Mouse (Mus musculus) liver, embryonic 11.5 days (tissue): ENCODE results near the gene Slc38a2. TPM values are rescaled to one million over a fixed set of nuclear protein-coding genes. Genes with fewer than 3 reads are reported as not detected.

Source experiments
- ATAC-seq: fragments of 200-750 bp; cut with Nextera tagmentation; replicated peaks from 2 replicates; pipeline ENCODE4 v1.8.0; 2017; ENCODE audit warnings: moderate number of reproducible peaks, mild to moderate bottlenecking, moderate TSS enrichment, moderate library complexity; ENCODE audit not compliant: low FRiP score
- DNase-seq: peaks from one replicate; pipeline ENCODE4 v3.0.0-alpha.2; 2017; ENCODE audit warnings: low spot score
- H3K27ac ChIP-seq: fragments of 300-500 bp; sonication (generic); 2 replicates; pipeline ENCODE4 v1.5.1; 2014; ENCODE audit warnings: mild to moderate bottlenecking, low read depth, low read length, control low read depth
- H3K27me3 ChIP-seq: fragments of 300-500 bp; sonication (generic); replicated peaks from 2 replicates; pipeline ENCODE4 v1.6.1; 2014; ENCODE audit warnings: low read length, mixed read lengths; ENCODE audit not compliant: control insufficient read depth, insufficient read depth
- H3K36me3 ChIP-seq: fragments of 300-500 bp; sonication (generic); 2 replicates; pipeline ENCODE4 v1.6.1; 2014; ENCODE audit warnings: mild to moderate bottlenecking, low read length, moderate library complexity, mixed read lengths; ENCODE audit not compliant: control insufficient read depth, insufficient read depth
- H3K4me1 ChIP-seq: fragments of 300-500 bp; sonication (generic); replicated peaks from 2 replicates; pipeline ENCODE4 v1.6.1; 2014; ENCODE audit warnings: low read length, mixed read lengths; ENCODE audit not compliant: control insufficient read depth, insufficient read depth
- H3K4me2 ChIP-seq: fragments of 300-500 bp; sonication (generic); 2 replicates; pipeline ENCODE4 v1.6.1; 2014; ENCODE audit warnings: mild to moderate bottlenecking, control low read depth, moderate library complexity
- H3K4me3 ChIP-seq: fragments of 300-500 bp; sonication (generic); 2 replicates; pipeline ENCODE4 v1.5.1; 2014; ENCODE audit warnings: low read depth, low read length, control low read depth
- H3K9ac ChIP-seq: fragments of 300-500 bp; sonication (generic); 2 replicates; pipeline ENCODE4 v1.6.1; 2014; ENCODE audit warnings: low read depth, low read length, control low read depth
- H3K9me3 ChIP-seq: fragments of 300-500 bp; sonication (generic); 2 replicates; pipeline ENCODE4 v1.6.1; 2016; ENCODE audit warnings: low read length, inconsistent platforms, mixed read lengths; ENCODE audit not compliant: control insufficient read depth
- WGBS: fragments of 180-500 bp; shearing (Covaris S2); extraction: QIAGEN DNeasy Blood & Tissue Kit; methylation state at CpG from one replicate; pipeline ENCODE4 v1.1.7; 2014; 5-methylcytosine and 5-hydroxymethylcytosine counted together
- polyA plus RNA-seq: library from polyadenylated mRNA; unstranded; fragments of >200 nt; fragmentation: Nextera tagmentation; extraction: Ambion mirVana; gene quantifications from 2 replicates; pipeline ENCODE4 v1.2.1, GENCODE M21; 2014

The Slc38a2 gene
- 111 and 116 TPM in 2 replicates for polyA plus RNA-seq

GRCm38 (mm10) chr15:96699521-96700511 lies at the start of gene Slc38a2:
TSS of gene Slc38a2 (minus strand) at chr15:96699730.
- H3K4me2 ChIP-seq = peak within 1 kb of the TSS; percentile 93
- WGBS = under 1% methylated on average over 75 of the region's 76 CpGs
- peak within 1 kb of the TSS; percentile 94 for H3K4me3 ChIP-seq
- peak within 1 kb of the TSS; percentile 97 for H3K27ac ChIP-seq
- H3K36me3 ChIP-seq = peaks cover 30% of the 10 kb centered on the region
- DNase-seq (peak; percentile 87), ATAC-seq (peak; percentile 85)
- H3K9ac ChIP-seq = peak within 1 kb of the TSS; percentile 99
- H3K27me3 ChIP-seq = no peaks in the 10 kb centered on the region
- peaks cover 27% of the 10 kb centered on the region for H3K4me1 ChIP-seq
- no peaks in the 10 kb centered on the region for H3K9me3 ChIP-seq

GRCm38 (mm10) chr15:96749101-96749500 lies 49.6 kb upstream of the Slc38a2 start:
- H3K4me3 ChIP-seq = no peak overlapping the region
- 70% methylated on average over 10 of the region's 10 CpGs for WGBS
- peaks cover 3% of the 10 kb centered on the region; the same call in 1 of the 2 replicates for H3K9me3 ChIP-seq
- ATAC-seq = no peak
- peaks cover 9% of the 10 kb centered on the region for H3K4me1 ChIP-seq
- no peak for DNase-seq
- H3K27me3 ChIP-seq = no peaks in the 10 kb centered on the region
- H3K9ac ChIP-seq = no peak overlapping the region
- H3K27ac ChIP-seq = no peak overlapping the region
- no peaks in the 10 kb centered on the region for H3K36me3 ChIP-seq
- H3K4me2 ChIP-seq = no peak overlapping the region

- H3K27me3 ChIP-seq = no peaks in the 10 kb centered on the region
- no peak overlapping the region for H3K4me2 ChIP-seq
- no peak overlapping the region for H3K27ac ChIP-seq
- H3K9ac ChIP-seq = no peak overlapping the region
- H3K4me1 ChIP-seq = peaks cover 21% of the 10 kb centered on the region
- H3K9me3 ChIP-seq = peaks cover 3% of the 10 kb centered on the region; the same call in 1 of the 2 replicates
- no peak for ATAC-seq
- H3K4me3 ChIP-seq = no peak overlapping the region
- H3K36me3 ChIP-seq = no peaks in the 10 kb centered on the region
- no peak for DNase-seq
- WGBS = 91% methylated on average over 11 of the region's 11 CpGs
Measured at GRCm38 (mm10) chr15:96747551-96747950, 48.0 kb upstream of the Slc38a2 start.

- peaks cover 3% of the 10 kb centered on the region; the same call in 1 of the 2 replicates for H3K9me3 ChIP-seq
- ATAC-seq = no peak
- peaks cover 21% of the 10 kb centered on the region for H3K4me1 ChIP-seq
- no peak overlapping the region for H3K9ac ChIP-seq
- no peak for DNase-seq
- WGBS = 84% methylated on average over 6 of the region's 6 CpGs
- no peak overlapping the region for H3K4me3 ChIP-seq
- no peaks in the 10 kb centered on the region for H3K27me3 ChIP-seq
- no peaks in the 10 kb centered on the region for H3K36me3 ChIP-seq
- H3K4me2 ChIP-seq = no peak overlapping the region
- no peak overlapping the region for H3K27ac ChIP-seq
Measured at GRCm38 (mm10) chr15:96746986-96747385, 47.5 kb upstream of the Slc38a2 start.

- ATAC-seq (no peak), DNase-seq (no peak)
- WGBS = 92% methylated on average over 1 of the region's 1 CpGs
- H3K4me2 ChIP-seq = no peak overlapping the region
- peaks cover 21% of the 10 kb centered on the region for H3K4me1 ChIP-seq
- peaks cover 3% of the 10 kb centered on the region; the same call in 1 of the 2 replicates for H3K9me3 ChIP-seq
- H3K27me3 ChIP-seq = no peaks in the 10 kb centered on the region
- no peaks in the 10 kb centered on the region for H3K36me3 ChIP-seq
- H3K27ac ChIP-seq = no peak overlapping the region
- H3K4me3 ChIP-seq = no peak overlapping the region
- no peak overlapping the region for H3K9ac ChIP-seq
Measured at GRCm38 (mm10) chr15:96745299-96745698, 45.8 kb upstream of the Slc38a2 start.

GRCm38 (mm10) chr15:96744882-96745296 lies 45.4 kb upstream of the Slc38a2 start:
- DNase-seq (no peak), ATAC-seq (no peak)
- no peak overlapping the region for H3K9ac ChIP-seq
- H3K4me1 ChIP-seq = peaks cover 20% of the 10 kb centered on the region
- H3K27me3 ChIP-seq = no peaks in the 10 kb centered on the region
- 85% methylated on average over 5 of the region's 5 CpGs for WGBS
- peaks cover 3% of the 10 kb centered on the region; the same call in 1 of the 2 replicates for H3K9me3 ChIP-seq
- H3K36me3 ChIP-seq = no peaks in the 10 kb centered on the region
- peak overlapping the region; percentile 59 for H3K4me2 ChIP-seq
- peak overlapping the region; percentile 67; the same call in 1 of the 2 replicates for H3K27ac ChIP-seq
- no peak overlapping the region for H3K4me3 ChIP-seq

GRCm38 (mm10) chr15:96744153-96744881 lies 44.8 kb upstream of the Slc38a2 start:
- DNase-seq (peak; percentile 51), ATAC-seq (peak; percentile 81)
- Histone ChIP-seq H3K27me3 (no peaks in the 10 kb centered on the region), H3K9ac (no peak overlapping the region; the same call in 1 of the 2 replicates), H3K27ac (peak overlapping the region; percentile 67), H3K4me2 (peak overlapping the region; percentile 59), H3K4me3 (peak overlapping the region; percentile 24; the same call in 1 of the 2 replicates), H3K4me1 (peaks cover 19% of the 10 kb centered on the region), H3K36me3 (no peaks in the 10 kb centered on the region), H3K9me3 (peaks cover 3% of the 10 kb centered on the region; the same call in 1 of the 2 replicates)
- WGBS = 33% methylated on average over 18 of the region's 18 CpGs

- Histone ChIP-seq H3K27ac (peak overlapping the region; percentile 67), H3K4me2 (no peak overlapping the region), H3K4me1 (peaks cover 19% of the 10 kb centered on the region), H3K4me3 (no peak overlapping the region), H3K9ac (no peak overlapping the region), H3K9me3 (no peaks in the 10 kb centered on the region), H3K27me3 (no peaks in the 10 kb centered on the region), H3K36me3 (no peaks in the 10 kb centered on the region)
- DNase-seq (no peak), ATAC-seq (no peak)
- WGBS = 51% methylated on average over 6 of the region's 6 CpGs
Measured at GRCm38 (mm10) chr15:96743257-96743656, 43.7 kb upstream of the Slc38a2 start.
